Mouse (Mus musculus) myocyte (in vitro differentiated cells): ENCODE measurements around the gene Myog.

ENCODE experiments used
- CEBPB ChIP-seq: IDR thresholded peaks from 2 replicates; pipeline ENCODE4 v1.6.1; 2011; ENCODE audit warnings: mild to moderate bottlenecking, moderate library complexity; ENCODE audit not compliant: poor library complexity, insufficient read depth, severe bottlenecking
- E2F4 ChIP-seq: IDR thresholded peaks from one replicate; pipeline ENCODE4 v1.6.1; 2011; ENCODE audit warnings: mild to moderate bottlenecking, control low read depth, moderate library complexity; ENCODE audit not compliant: insufficient read depth
- MAX ChIP-seq: IDR thresholded peaks from one replicate; pipeline ENCODE4 v1.6.1; 2011; ENCODE audit warnings: low read depth, mild to moderate bottlenecking, control low read depth
- MYOD1 ChIP-seq, 3 experiments: IDR thresholded peaks; one replicate each; pipeline ENCODE4 v1.6.1; 2011; ENCODE audit warnings: control low read depth in 2 of 3, low read depth in 2 of 3, mild to moderate bottlenecking in 2 of 3, moderate library complexity in 1 of 3; ENCODE audit not compliant: insufficient read length in 2 of 3, control insufficient read depth in 1 of 3
- MYOG ChIP-seq, 3 experiments: IDR thresholded peaks; one replicate each; pipeline ENCODE4 v1.6.1; 2011; ENCODE audit warnings: control low read depth in 2 of 3, low read depth in 2 of 3, mild to moderate bottlenecking in 2 of 3; ENCODE audit not compliant: insufficient read length in 2 of 3, control insufficient read depth in 1 of 3, insufficient read depth in 1 of 3
- POLR2A ChIP-seq: IDR thresholded peaks from one replicate; pipeline ENCODE4 v1.6.1; 2011; ENCODE audit warnings: low read depth, mild to moderate bottlenecking, control low read depth, moderate library complexity; ENCODE audit not compliant: insufficient read length
- POLR2AphosphoS2 ChIP-seq: IDR thresholded peaks from one replicate; pipeline ENCODE4 v1.6.1; 2011; ENCODE audit warnings: low read depth, control low read depth; ENCODE audit not compliant: insufficient read length
- SRF ChIP-seq: IDR thresholded peaks from one replicate; pipeline ENCODE4 v1.6.1; 2011; ENCODE audit warnings: low read depth; ENCODE audit not compliant: control insufficient read depth, insufficient read length
- TCF12 ChIP-seq: IDR thresholded peaks from one replicate; pipeline ENCODE4 v1.6.1; 2011; ENCODE audit warnings: mild to moderate bottlenecking, control low read depth; ENCODE audit not compliant: poor library complexity, insufficient read depth, severe bottlenecking
- TCF3 ChIP-seq: IDR thresholded peaks from one replicate; pipeline ENCODE4 v1.6.1; 2011; ENCODE audit warnings: low read depth, control low read depth; ENCODE audit not compliant: insufficient read length
- USF1 ChIP-seq: IDR thresholded peaks from one replicate; pipeline ENCODE4 v1.6.1; 2011; ENCODE audit warnings: low read depth, mild to moderate bottlenecking, control low read depth, moderate library complexity

DNA sequence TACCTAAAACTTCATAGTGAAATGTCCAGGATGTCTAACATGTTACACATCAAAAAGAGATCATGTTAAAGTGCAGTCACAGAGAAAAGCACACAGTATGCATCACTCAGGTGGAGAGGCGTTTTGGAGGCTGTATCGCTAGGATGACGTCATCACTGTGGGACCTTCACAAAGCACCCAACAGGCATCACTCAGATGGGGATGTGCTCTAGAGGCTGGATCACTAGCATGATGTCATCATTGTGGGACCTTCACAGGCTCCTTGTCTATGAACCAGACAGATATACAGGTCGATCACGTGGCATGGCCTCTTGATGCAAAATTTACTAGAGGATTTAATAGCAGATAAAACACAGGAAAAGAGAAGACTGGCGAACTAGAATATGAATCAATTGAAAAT is 25.4 kb upstream of the Myog start:
- TF ChIP-seq MYOD1 (IDR thresholded peaks at IDR 0.05; ENCODE audit: control insufficient read depth in 1 of 3, insufficient read length in 2 of 3, low read depth in 2 of 3) (no peak), MAX (no peak), POLR2A (no peak), USF1 (no peak), CEBPB (no peak), E2F4 (no peak), TCF3 (no peak), POLR2AphosphoS2 (no peak), MYOG (IDR thresholded peaks at IDR 0.05; ENCODE audit: control insufficient read depth in 1 of 3, insufficient read depth in 1 of 3, insufficient read length in 2 of 3, low read depth in 2 of 3) (no peak), TCF12 (no peak), SRF (no peak)
